Mouse (Mus musculus) cortical plate, adult 2 months (tissue): Measurements from ENCODE around the gene Dclk1.

Experiments
- CTCF ChIP-seq: fragments of 200-500 bp; IDR thresholded peaks from 2 replicates; pipeline ENCODE4 v1.5.1; 2011; ENCODE audit warnings: mild to moderate bottlenecking, control low read depth, low read length; ENCODE audit not compliant: insufficient read depth; ENCODE audit errors: extremely low read depth
- POLR2A ChIP-seq: fragments of 200-500 bp; IDR thresholded peaks from 2 replicates; pipeline ENCODE4 v1.6.1; 2011; ENCODE audit warnings: mild to moderate bottlenecking, low read length, control low read depth; ENCODE audit not compliant: insufficient read depth; ENCODE audit errors: extremely low read depth

DNA sequence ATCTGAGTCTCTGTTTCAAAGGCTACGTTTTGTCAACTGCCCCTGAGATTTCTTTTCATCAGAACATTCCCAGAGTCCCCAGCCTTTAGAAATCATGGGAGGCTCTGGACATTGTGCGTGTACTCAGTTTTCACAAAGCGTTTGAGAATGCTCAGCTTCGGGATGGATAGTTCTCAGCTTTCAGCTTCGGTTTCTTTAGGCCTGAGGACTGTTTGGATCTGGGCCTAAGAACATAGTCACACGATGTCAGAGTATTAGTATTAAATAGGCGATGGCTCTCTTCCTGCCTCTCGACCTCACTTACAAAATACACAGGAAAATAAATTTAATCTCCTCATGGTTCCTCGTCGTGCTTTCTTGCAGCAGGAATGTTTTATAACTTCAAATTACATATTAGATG, 327.4 kb downstream of the Dclk1 start:
- TF ChIP-seq CTCF (no peak), POLR2A (no peak)
